Mouse (Mus musculus) embryo, embryonic 11.5 days (tissue): ENCODE data around the gene Tshz2.

Experiments used
- DNase-seq: peaks from one replicate; pipeline ENCODE4 v3.0.0-alpha.2; 2012; ENCODE audit warnings: low read depth, low spot score

Tshz2 gene

DNA sequence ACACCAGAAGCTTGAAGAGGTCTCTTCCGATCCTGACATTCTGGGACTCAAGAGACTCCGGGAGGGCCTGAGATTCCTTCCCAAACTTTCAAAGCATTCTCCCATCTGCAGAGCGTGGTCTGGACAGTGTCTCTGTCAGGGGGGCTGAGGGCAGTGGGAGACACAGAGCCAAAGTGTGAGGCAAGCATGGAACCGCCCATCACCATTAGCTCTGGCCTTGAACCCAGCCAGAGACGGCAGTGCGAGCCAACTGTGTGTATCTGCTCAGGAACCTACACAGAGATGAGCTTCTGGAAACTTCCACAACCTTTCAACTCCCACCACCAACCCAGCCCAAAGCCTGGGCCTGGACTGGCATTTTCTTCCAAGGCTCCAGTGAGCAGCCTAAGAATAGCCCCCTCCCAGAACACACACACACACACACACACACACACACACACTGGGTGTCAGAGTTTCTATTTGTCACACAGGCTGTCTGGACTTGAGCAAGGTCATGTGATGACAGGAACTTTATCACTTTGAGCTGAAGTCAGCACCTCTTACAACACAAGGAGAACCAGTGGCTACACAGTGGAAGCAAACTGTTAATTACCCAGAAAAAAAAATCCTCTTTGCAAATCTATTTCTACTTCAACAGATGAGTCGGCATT, 67.2 kb downstream of the Tshz2 start:
- DNase-seq = no peak

- DNase-seq = no peak
Observed at GRCm38 (mm10) chr2:169702725-169703486, 70.1 kb downstream of the Tshz2 start.

- no peak for DNase-seq
Observed at GRCm38 (mm10) chr2:169721793-169722326, 89.0 kb downstream of the Tshz2 start.

GRCm38 (mm10) chr2:169722341-169722740, 89.5 kb downstream of the Tshz2 start:
- DNase-seq = no peak

DNA sequence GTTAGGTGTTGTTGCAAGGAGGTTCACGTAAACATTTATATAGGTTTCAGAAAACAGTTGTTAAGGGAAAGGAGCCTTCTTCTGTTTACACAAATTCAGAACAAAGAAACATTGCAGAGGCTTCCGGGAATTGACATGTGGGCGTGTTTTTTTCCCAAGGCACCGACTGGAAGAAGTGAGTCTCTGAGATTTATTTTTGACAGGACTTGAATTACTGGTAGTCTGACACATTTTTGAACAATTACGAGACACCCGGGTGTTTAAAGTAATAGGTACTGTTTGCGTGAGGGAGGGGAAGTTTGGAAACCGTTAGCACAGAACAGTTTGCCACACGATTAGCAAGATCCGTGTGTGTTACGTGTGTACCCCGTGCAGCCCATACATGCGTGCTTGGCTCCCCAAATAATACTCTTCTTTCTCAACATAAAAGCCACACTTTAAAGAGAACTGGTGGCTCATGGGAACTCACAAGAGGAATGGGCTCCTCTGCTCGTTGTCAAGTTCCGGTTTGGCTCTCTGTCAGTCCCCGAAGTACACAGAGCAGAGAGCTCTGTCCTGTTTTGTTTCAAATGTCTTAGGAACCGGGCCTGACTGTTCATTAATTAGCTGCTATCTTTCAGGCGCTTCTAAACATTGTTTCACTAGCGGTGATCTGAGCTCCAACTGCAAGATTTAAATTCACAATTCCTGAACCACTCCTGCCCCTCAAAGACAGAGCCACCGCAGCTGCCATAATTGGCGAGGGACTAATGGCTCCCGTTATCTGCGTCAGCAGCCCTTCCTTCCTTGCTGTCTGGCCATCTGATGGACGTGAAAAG, 91.0 kb downstream of the Tshz2 start:
- no peak for DNase-seq

- no peak for DNase-seq
Observed at GRCm38 (mm10) chr2:169728651-169729280, 96.0 kb downstream of the Tshz2 start.

- no peak for DNase-seq
Observed at GRCm38 (mm10) chr2:169730551-169730996, 97.8 kb downstream of the Tshz2 start.

DNA sequence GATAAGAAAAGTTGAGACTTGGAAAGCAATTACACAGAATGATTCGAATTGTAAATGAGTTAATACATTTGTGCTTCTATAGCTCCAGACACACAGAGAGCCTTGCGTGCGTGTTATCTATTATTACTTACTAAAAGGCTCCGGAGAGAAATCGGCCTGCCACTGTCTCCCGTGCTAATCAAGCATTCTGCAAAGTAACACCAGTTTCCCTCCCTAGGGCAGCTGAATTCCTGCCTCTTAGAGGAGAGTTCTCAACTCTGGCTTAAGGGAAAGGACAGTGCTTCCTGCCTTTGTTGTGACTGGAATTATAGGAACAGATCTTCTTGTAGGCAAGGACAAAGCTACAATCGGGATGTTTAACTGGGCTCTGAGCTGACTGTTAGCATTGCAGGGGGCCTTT, 101.2 kb downstream of the Tshz2 start:
- DNase-seq = no peak

- DNase-seq = no peak
Observed at GRCm38 (mm10) chr2:169735475-169736406, 102.9 kb downstream of the Tshz2 start.

- no peak for DNase-seq
Observed at GRCm38 (mm10) chr2:169740996-169741395, 108.2 kb downstream of the Tshz2 start.

- DNase-seq = no peak
Observed at GRCm38 (mm10) chr2:169742791-169743190, 110.0 kb downstream of the Tshz2 start.

GRCm38 (mm10) chr2:169743294-169743693, 110.5 kb downstream of the Tshz2 start:
- no peak for DNase-seq

- no peak for DNase-seq
Observed at GRCm38 (mm10) chr2:169743910-169744309, 111.1 kb downstream of the Tshz2 start.

- no peak for DNase-seq
Observed at GRCm38 (mm10) chr2:169747114-169747642, 114.4 kb downstream of the Tshz2 start.

- DNase-seq = no peak
Observed at GRCm38 (mm10) chr2:169749331-169749945, 116.6 kb downstream of the Tshz2 start.

DNA sequence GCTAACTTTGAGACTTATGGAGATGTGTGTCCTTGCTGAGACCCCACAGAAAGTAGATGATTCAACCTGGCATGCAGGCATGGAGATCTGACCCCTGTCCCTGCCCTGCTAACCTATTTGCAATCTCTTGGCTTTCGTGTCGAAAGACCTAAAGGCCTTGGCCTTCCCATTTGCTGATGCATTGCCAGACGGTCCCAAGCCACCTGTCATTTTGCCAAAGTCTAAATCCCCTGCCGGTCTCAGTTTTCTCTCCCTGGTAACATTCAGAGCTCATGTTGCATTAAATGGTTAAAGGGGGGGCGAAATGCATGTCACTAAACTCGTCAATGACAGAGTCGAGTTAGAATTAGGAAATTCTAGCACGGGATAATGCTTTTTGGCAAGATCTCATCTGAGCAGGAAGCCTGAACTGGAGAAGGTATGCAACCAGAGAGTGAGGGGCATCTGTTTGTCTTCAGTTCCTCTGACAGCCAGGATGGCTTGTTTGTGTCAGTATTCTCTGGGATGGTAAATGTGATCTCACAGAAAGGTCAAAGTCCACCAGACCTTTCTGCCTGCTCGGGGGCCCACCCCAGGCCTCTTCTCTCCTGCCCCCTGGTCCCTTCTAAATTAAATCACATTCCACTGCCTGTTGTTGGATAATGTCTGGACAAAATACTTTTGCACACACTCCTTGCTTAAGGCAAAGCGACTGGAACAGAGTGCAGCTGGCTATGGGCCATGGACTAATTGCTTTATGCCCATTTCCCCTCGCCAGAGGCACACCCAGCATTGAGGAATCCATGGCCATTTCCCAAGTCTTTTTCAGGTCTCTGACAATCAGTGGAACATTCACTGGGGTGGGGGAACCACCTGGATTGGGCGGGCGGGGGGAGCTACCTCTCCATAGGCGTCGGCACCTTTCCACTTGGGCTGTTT, 118.0 kb downstream of the Tshz2 start:
- DNase-seq = no peak

DNA sequence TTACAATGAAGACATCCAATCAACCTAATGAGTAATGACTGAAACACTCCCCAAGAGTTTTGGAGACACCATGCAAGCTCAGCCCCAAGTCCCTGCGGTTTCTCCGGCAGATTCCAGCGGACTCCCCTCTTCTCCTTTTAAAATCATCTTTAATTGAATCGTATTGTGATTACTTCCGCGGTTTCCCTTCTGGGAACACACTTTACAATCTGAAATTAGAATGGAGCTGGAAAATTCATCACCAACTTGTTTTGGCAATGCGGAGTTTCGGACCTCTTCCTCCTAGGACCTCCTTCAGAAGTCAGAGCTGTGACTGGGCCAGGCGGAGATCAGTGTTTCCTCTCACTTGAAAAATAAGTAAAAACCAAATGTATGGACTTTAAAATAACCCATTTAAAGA, 119.3 kb downstream of the Tshz2 start:
- DNase-seq = no peak

GRCm38 (mm10) chr2:169753432-169753831, 120.6 kb downstream of the Tshz2 start:
- no peak for DNase-seq

DNA sequence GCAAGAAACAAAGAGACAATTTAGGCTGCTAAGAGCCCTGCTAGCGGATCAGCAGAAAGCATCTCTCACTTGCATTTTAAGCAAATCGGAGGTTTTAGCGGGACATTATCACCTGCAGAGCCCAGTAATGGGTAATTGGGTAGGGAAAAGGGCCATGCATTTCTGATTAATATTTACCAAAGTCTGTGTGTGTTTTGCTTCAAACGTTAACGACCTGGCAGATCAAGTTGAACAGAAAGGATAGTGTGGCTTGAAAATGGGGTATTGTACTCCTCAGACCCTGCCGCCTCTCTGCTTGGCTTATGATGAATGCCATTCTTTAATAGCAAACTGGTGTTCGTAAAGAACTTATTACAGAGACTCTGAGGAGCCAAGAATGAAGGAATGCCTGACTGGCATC, 122.3 kb downstream of the Tshz2 start:
- DNase-seq = no peak
